Mouse (Mus musculus): ENCODE data around the gene Kcnh4. TPM values are rescaled to one million over a fixed set of nuclear protein-coding genes. Genes with fewer than 3 reads are reported as not detected.
A peak's percentile ranks its signal among the peaks of the same experiment; 100 is the strongest.
"Not testable (repeated sequence)": the region's sequence is repeated elsewhere in the genome, so short reads cannot be mapped to it uniquely, and the experiment has no call there.

The Kcnh4 gene
- polyA plus RNA-seq (2012; rRNA removed), result 1.1 and 1.5 TPM in 2 replicates

DNA sequence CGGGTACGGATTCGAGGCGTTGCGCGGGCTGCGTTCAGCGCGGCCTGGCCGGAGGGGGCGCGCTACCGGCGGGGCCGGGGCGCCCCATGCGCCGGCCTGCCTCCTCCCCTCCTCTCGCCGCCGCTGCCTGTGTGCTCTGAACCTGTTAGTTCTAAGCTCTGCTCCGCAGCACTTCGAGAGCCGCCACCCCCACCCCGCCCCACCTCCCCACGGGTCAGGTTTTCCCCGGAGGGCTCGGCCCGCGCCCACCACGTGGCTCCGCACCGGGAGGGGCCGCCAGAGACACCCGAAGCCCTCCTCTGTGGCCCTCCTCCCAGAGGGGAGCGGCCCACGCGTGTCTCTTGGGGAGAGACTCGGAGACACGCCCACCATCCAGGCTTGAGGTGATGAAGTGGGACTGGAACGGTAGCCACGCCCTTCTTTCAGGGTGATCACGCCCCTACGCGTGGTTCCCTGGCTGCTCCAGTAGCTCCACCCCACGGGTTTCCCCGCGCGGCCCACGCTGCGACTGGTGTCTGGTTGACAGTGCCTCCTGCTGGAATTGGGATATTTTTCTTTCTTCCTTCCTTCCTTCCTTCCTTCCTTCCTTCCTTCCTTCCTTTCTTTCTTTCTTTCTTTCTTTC, at the start of gene Kcnh4:
Gene Kcnh4, minus strand, starts transcription at position 332 of the 623 bp plus-strand sequence.
- no peak for DNase-seq (ENCODE audit: low read depth)

DNA sequence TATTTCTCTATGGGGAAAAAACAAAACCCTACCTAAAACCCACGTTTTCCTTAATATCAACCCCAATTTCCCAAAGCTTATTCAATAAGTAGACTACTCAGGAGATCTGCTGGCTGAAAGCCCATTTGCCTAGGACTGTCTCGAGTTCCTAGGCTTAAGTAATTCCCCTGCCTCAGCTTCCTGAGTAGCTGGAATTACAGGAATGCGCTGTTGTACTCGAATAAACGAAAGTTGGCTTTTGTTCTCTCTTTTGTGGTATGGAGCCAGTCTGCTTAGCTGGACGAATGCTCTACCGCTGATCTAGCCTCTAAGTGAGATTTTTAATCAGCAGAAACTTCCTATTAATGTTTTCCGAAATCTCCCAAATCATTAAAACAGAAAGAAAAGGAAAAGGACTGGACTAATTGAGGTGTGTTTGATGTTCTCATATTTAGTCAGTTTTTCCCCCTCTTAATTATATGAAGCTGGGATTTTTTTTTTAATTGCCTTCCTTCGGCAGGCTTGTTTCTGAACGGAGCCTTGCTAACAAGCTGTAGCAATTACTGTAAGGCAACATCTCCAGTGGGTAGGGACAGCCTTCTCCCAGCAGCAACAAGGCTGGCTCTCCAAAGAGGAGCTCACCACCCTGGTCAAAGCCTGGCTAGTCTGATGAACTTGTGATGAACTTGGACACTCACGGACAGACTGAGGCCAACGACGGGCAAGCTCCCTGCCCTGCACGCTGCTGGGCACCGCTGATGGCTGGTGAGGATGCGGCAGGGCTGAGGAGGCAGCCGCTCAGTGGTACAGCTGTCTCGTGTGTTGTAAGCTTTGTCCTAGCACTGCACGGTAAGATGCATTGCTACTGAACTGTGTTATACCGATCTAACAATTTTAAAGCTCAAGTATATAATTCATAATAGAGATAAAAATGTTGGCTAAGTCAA, 46.9 kb upstream of the Kcnh4 start:
- no peak for DNase-seq (ENCODE audit: low read depth)

DNA sequence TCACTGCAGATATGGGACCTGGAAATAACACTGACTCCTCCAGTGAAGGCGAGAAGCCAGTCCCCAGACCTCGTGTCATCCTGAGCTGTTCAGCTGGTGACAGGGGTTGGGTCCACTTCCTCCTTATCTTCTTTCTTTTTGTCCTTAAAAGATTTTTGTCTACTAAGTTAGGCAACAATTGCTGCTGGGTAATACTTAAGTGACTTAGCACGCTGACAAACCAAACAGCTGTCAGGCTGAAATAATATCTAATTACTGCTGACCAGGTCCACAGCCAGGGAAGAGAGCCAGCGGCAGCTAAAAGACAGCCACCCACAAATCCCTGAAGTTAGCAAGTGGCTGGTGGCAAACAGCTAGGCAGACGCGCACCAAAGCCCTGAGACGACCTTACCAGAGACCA, 45.8 kb upstream of the Kcnh4 start:
- no peak for DNase-seq (ENCODE audit: low read depth)

DNA sequence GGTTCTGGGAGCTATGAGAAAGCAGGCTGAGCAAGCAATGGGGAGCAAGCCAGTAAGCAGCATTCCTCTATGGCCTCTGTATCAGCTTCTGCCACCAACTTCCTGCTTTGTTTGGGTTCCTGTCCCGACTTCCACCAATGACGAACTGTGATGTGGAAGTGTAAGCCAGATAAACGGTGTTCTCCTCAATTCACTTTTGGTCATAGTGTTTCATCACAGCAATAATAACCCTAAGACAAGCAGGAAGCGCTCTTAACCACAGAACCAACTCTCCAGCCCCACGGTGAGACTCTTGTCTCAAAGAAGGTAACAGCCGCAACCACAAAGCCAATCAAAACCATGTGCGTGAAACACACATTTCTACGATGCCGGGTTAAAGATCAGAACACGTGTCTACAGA, 44.7 kb upstream of the Kcnh4 start:
- DNase-seq (ENCODE audit: low read depth), result no peak

DNA sequence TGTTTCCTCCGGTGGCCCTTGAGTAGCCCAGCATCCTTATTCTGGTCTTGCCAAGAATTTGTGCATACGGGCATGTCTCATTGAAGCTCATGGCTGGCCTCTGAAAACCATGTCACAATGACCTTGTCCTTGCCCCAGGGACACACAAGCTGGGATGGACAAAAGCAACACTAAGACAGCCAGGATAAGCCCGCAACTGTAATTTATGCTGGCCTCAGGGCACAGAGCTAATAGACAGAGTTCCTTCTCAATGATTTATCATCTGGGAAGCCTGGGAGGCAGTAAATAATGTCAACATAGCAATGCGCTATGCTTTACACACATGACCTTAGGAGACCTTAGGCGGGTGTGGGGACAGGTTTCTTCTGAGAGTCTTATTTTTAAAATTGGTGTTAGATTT, 39.7 kb upstream of the Kcnh4 start:
- peak; percentile 83 for DNase-seq (ENCODE audit: low read depth)

DNA sequence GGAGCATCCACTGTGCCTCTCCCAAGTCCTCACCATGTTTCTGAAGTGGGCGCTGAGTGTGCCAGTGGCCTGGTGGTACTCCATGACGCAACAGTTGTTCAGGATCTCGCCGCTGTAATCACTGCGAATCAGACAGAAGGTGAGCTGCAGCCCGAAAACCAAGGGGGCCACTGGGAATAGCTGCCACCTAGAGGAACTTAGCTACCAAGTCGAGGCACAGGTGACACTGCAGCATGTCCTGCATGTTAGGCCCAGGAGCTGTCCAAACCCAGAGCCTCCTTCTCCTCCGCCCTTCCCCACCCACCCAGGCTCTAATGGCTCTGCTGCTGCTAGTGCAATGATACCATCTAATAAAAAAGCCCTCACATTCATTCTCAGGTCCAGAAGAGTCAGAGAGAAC, 36.8 kb upstream of the Kcnh4 start:
- no peak for DNase-seq (ENCODE audit: low read depth)

DNA sequence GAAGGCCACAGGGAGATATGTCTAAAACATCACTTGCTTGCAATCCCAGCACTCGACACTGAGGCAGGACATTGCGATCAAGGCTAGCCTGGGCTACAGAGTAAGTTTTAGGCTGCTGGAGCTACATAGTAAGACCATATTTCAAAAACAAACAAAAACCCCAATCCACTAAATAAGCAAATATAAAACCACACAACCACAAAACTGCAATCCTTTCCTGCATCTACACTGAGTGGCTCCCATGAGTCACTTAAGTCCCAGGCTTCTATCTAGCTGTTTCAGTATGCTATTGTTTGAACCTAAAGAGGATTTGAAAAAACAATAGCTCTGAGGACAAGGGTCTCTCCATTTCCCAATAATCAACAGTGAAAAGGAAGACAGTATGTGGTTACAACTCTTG, 35.6 kb upstream of the Kcnh4 start:
- no peak for DNase-seq (ENCODE audit: low read depth)

DNA sequence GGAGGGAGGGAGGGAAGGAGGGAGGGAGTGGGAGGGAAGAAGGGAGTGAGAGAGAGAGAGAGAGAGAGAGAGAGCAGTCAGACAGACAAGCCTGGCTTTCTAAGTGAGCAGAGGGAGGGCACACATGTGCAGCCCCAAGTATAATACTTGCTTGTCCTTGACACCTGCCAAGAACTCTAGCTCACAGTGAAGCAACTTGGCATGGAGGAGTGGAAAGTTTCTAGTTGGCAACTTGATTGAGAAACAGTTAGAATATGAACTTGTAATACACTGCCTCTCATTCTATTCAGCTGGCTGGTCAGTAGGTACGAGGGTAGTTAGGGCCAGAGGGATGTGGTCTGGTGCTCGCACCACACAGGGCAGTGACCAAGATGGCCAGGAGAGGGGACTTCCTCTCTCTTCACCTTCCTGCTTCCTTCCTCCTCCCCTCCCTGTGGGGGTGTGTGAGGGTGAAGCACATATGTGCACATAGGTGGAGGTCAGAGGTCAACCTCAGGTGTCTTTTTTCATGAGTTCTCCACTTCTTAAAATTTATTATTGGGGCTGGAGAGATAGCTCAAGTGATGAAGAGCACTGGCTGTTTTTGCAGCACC, 31.8 kb upstream of the Kcnh4 start:
- DNase-seq (ENCODE audit: low read depth), result peak; percentile 94

DNA sequence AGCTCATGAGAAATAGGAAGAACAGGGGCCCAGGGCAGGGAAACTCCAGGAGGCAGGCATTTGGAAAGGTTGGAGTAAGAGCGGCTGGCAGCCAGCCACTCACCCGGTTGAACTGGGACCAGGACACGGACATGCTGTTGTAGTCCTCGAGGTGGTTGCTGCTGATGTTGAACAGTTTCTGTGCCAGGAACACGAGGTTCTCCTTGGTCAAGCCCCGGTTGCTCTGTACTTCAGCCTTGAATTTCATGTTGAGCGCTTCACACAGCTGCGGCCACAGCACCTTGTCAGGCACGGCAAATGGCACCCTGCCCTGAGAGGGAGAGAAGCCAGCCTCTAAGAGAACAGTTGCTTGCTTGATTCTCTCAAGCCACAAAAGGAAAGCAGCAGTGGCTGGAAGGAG, 30.9 kb upstream of the Kcnh4 start:
- DNase-seq (ENCODE audit: low read depth), result not testable (repeated sequence)

DNA sequence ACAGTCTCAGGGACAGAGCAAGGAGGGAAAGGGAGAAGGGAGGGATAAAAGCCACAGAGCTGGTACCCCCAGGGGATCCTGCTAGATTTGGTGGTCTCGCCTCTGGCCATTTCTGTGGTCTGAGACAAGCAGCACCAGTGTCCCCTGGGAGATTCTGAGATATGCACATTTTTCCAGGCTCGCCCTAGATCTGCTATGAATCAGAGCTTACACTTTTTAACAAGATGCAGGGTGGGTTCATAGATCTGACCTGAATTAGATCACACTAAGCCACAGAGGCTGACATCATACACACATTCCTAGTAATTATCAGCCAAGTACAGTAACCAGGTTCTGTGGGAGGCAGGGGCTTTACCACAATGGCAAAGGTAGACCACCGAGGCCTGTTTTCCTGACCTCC, 30.0 kb upstream of the Kcnh4 start:
- no peak for DNase-seq (ENCODE audit: low read depth)

DNA sequence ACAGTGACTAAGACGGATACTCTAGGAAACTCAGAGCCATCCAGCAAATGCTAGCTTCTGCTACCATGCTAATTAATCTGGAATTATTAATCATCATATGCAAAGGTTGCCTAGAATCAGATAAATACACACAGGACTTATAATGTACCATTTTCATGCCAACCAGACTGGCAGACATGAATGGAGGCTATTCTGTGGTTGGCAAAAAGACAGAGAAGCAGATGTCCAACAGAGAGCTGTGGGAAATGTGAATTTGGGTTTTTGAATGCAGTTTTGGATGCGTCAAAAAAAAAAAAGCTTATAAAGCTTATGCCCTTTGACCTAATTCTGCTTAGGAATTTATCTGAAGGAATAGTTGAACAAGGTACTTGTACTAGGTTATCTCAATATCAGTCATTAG, 26.0 kb upstream of the Kcnh4 start:
- DNase-seq (ENCODE audit: low read depth), result no peak

DNA sequence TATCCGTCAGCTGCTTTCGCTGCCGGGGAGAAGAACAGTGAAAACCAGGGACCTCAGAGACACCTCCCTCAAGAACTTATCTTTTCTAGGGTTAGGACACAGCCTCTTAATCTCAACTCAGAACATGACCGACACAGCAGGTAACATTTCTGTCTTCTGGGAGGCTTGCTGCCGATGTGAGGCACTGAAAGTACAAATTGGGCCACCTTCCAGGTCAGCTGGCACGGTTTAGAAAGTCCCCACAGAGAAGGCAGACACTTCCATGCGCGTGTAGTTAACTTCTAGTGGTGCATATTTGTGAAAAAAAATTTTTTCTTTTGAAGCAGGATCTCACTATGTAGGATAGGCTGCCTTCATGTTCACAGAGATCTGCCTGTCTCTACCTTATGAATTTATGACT, 24.5 kb upstream of the Kcnh4 start:
- no peak for DNase-seq (ENCODE audit: low read depth)

DNA sequence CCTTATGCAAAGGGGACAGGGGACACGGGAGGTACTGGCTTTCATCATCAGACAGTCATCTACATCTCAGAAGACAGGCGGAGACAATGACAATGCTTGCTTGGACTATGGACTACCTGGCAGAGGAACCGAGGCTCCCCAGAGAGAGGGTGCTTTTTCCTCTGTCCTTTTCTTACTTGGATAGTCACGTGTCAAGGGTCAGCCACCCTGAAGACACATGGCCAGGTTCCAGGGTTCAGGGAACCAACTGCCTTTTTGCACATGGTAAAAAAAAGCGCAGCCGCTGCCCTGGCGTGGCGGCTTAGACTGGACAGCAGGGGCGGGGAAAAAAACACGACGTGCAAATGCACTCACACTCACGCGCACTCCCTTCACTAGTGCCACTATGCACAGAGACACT, 22.8 kb upstream of the Kcnh4 start:
- DNase-seq (ENCODE audit: low read depth), result no peak

DNA sequence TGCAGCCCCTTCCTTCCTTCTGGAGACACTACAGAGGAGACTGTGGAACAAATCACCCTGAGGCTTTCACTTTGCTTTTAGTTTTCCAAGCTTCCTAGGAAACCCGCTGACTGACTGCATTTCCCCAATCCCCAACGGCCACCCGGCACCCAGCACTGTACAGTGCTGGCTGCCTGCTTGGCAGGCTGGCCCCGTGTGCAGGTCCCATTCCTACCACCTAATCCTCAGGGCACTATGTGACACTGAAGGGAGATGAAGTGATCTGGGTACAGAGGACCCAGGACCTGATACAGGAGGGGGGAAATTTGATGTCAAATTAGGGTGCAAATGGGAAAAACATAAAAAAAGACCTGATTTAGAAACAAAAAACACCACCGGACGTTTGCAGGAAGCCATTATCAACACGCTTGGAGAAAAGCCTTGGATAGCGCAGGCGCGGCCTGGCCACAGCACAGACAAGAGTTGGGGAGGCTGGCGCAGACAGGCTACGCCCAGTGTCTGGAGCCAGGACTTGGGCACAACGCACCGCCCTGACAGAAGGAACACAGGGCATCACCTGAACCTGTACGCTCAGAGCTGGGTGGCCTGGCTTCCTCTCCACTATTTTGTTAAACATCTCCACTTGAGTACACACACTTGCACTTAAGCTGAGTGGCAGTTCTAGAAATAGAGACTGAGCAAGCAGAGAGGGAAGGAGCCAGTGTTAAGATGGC, 22.2 kb upstream of the Kcnh4 start:
- no peak for DNase-seq (ENCODE audit: low read depth)

DNA sequence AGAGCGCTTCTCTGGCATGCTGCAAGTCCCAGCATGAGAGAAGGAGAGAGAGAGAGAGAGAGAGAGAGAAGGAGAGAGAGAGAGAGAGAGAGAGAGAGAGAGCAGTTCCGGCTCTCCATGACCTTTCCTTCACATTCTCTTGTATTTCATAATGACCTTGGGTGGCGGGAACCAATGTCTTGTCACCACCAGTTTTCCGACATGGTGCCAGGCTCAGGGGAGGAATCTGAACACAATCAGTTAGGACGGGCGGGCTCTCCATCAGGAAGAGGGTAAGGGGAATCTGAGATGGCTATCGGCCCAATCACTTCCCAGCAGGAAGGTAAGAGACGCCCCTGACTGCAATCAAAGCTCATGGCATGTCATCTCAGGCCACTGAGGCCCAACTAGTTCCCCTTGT, 20.5 kb upstream of the Kcnh4 start:
- DNase-seq (ENCODE audit: low read depth), result no peak

DNA sequence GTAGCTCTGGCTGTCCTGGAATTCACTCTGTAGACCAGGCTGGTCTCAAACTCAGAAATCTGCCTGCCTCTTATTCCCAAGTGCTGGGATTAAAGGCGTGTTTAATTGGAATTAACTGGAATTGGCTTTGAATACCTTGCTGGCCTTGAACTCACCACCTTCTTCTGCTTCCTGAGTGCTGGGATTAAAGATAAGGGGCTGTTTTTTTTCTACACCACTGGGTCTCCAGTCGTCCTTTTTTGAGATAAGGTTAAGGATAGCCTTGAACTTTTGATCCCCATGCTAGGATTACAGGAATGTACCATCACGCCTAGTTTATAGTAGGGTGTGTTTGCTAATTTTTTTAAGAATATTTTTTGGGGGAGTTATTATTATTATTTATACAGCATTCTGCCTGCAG, 18.3 kb upstream of the Kcnh4 start:
- no peak for DNase-seq (ENCODE audit: low read depth)

DNA sequence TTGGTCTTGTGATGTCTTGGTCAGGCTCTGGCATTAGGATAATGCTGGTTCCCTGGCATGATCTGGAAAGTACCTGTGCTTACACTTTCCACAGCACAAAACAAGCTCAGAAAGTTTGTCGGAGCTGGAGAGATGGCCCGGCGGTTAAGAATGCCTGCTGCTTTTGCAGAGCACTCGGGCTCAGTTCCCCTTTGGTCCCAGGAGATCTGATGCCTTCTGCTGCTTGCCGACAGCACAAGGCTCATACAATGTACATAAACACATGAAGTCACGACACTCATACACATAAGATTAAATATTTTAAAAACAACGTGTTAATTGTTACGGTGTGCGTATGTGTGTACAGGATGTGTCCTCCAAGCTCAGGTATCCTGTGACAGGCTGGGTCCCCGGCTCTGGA, 16.2 kb upstream of the Kcnh4 start:
- no peak for DNase-seq (ENCODE audit: low read depth)

DNA sequence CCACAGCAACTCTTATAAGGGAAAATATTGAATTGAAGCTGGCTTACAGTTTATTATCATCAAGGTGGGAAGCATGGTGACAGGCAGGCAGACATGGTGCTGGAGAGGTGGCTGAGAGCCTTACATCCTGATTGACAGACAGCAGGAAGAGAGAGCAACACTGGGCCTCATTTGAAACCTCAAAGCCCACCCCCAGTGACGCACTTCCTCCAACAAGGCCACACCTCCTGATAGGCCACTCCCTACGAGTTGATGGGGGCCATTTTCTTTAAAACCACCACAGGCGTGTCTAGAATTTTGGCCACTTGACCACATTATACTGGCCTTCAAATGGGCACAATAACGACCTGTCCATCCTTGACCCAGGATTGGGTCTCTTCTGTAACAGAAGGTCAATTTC, 14.5 kb upstream of the Kcnh4 start:
- DNase-seq (ENCODE audit: low read depth), result no peak

DNA sequence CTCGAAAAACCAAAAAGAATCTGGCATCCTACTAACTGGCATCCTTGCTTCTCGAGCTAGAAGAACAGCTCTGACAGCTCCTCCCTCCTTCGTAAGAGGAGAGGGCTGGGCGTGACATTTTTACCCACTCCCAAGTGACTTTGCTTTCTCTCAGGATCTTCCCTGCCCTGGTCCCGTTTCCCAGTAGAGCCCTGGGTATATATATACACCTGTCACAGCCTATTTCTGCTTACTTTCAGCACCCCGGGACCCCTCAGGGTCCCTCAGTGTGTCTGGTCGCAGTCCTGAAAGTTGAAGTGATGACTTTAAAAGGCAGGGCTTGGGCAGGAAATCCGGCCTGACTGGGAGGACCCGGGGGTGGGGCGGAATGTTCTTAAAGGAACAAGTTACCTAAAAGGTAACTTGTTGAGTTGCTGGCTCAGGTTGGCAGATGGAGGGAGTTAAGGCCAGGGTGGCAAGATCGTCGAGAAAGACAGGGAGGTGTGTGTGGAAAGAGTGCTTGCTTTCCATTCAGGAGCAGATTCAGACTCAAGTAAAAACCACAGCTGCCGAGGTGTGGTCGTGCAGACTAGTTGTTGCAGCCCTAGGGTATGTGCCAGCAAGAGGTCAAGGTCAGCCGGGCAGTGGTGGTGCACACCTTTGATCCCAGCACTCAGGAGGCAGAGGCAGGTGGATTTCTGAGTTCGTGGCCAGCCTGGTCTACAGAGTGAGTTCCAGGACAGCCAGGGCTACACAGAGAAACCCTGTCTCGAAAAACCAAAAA, 11.1 kb upstream of the Kcnh4 start, which contains the start of gene Ghdc:
Gene Ghdc, minus strand, starts transcription at position 312 of the 763 bp plus-strand sequence.
- peak; percentile 69 for DNase-seq (ENCODE audit: low read depth)

DNA sequence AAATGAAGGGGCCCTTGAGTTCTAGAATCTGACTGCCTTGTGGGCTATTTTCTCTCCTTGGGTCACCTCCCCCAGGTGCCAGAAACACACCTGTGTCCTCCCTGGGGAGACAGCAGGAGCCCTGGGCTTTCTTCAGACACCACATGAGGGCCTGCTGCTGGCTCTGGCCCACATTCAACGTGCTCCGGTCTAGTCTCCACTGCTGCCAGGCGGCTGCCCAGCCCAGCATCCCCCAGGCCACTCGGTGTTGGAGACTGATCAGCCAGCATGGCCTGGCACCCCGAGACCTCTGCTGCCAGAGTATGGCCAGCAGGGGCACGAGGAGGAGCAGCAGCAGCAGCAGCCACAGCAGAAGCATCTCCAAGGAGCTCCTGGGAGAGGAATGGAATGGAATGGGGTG, 10.2 kb upstream of the Kcnh4 start:
- no peak for DNase-seq (ENCODE audit: low read depth)

DNA sequence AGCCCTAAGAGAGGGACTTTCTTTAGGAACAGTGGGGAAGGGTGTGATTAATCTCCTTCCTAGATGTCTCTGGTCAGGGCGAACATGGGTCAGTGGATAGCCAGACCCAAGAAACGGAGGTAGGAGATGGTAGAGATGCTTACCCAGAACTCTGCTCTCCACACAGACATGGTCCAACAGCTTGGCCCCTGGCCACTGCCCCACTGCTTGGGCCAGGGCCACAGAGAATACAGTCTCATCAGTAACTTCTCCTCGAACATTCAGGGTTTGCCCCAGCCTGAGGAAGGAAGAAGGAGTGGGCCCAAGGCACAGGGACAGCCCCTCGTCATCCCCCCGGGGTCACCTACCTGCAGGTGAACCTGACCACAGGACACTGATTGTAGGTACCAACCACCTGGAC, 8.1 kb upstream of the Kcnh4 start:
- DNase-seq (ENCODE audit: low read depth), result no peak

DNA sequence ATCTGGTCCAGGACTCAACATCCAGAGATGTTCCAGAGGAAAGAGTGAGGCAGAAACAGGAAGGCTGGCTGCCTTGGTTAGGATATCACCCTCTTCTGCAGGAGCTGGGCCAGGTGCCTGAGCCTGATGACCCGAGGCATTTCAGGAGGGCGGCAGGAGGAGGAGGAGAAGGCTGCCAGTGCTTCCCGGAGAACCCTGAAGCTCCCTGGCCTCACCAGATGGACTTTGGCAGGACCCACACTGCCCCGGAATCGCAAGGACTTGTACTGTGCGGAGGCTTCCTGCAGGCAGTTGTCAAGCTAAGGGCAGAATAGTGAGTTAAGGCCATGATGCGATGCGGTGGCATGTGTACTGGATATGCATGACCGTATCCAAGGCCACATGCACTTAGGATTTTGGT, 7.0 kb upstream of the Kcnh4 start:
- DNase-seq (ENCODE audit: low read depth), result no peak

Data from gonadal fat pad, adult 2 months (tissue).